Mouse (Mus musculus) left cerebral cortex, adult 18-20 months (tissue): ENCODE results near the gene Cd59a. TPM values are rescaled to one million over a fixed set of nuclear protein-coding genes. Genes with fewer than 3 reads are reported as not detected.

Experiments used
- DNase-seq, 2 experiments: peaks; one replicate each; pipeline ENCODE4 v3.0.0; 2021 to 2022; ENCODE audit warnings: low spot score in 2 of 2, mixed read lengths in 1 of 2
- total RNA-seq, 2 experiments: library from RNA; stranded (reverse); gene quantifications; 2 replicates each; pipeline ENCODE4 v1.2.3; 2021

Gene Cd59a
- total RNA-seq, 2 experiments from 2014 or later = 3.9 to 6.2 TPM

DNA sequence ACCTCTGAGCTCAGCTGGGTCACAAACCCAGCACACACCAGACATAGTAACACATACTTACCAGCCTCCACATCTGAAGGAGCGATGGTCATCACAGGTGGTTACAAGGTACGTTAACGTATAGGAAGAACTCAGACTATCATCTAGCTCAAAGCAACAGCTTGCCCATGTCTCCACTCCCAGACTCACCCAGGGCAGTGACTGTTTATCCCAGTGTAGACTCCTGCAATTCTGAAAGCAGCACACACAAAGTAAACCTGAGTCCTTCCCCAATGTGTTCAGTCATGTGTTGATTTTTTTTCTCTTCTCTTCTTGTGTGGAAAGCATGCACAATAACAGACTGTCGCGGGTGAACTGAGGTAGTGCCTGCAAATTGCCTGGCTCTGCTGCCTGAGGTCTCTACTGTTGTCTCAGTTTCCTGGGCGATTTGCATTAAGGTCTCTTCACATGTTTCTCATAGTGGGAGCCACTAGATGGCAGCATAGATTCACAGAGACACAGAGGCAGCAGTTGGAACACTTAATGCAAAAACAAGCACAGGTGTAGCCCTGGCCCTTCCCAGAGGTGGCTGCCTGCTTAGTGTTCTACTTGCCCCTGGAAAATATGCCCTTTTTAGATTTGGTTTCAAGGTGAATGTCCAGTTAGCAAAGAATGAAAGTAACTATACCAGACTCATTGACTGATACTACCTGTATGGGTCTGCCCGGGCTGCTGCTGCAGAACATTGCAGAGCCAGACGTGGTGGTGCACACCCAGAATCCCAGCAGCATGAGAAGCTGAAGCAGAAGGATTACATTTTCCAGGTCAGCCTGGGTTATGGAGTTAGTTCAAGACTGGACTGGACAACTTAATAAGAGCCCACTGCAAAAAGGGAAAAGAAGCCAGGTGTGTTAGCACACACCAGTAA, 38.8 kb downstream of the Cd59a start:
- DNase-seq = peak; percentile 64 to 73

- no peak for DNase-seq
These were observed 40.3 kb downstream of the Cd59a start for GRCm38 (mm10) chr2:104135920-104136319.

DNA sequence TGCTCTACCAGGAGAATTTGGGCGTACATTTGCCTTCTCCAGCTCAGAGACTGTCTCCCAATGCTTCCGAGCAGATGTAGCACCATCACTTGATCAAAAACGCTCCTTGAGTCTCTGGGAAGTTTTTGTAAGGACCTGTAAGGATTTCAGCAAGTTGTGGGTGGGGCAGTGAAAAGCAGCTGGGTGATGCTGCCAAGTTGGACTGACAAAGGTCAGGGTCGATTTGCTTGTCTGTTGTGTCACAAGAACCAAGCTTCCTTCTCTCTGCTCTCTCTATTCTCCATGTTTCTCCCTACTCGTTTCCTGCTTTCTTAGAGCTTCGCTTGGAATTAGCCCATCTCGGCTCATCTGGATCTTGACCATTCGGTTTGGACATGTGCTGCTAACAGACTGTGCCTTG, 46.5 kb downstream of the Cd59a start:
- DNase-seq = no peak

DNA sequence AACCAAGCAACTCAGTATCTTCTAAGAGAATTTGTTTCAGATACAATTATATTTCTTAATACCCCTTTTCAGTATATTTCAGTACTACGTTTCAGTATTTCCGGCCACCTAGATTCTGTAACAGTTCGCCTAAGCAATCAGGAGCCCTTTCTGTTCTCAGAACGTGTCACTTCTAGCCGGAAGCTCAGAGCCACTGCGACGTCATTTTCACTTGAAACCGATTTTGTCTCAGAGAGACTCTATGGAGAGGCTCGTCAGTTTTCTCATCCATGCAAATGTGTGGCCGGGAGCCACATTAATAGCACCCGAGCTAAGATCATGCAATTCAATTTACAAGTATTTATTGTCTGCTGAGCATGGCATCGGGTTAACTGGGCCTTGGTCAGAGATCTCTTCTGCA, 48.4 kb downstream of the Cd59a start:
- no peak for DNase-seq

DNA sequence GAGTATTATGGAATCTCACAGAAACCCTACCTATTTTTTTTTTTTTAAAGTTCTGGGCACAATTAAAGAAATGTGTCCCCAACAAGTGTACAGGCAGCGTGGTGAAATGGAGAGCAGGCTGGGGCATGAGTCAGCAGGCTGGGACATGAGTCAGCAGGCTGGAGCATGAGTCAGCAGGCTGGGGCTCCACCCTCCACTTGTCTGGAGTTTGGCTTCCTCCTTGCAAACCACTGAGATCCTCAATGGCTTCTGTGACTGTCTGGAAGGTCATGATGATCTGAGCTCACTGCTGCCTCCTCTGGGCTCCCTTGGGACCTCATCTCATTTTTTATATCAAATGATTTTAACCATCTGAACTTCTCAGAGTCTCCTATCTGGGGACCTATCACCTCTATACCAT, 50.4 kb downstream of the Cd59a start:
- peak; percentile 49 to 65 for DNase-seq

DNA sequence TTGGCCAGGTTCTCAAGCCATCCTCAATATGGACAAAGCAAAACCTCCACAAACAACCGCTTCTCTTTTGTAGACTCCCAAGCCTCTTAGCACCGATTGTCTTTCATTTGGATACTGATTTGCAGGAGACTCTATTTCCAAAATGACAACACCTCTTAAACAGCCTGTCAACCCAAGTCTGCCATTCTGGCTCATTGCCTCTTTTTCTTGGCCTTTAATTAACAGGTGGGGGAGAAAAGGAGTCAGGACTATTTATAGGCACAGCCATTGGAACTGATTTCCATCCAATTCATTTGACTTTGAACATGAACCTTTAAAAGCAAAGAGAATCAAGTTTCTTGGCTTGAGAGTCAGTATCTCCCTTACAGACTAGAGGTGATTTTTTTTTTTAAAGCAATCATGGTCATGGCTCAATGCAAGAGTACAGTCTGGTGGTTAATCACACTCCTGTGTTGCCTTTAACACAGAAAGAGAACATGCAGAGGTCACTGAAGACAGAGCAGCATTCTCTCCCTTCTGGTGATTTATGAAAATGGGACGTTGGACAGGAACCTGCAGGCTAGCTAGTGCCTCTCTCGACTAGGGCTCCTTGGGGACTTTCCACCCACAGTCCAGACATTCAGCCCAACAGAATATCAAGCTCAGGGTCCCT, 52.4 kb downstream of the Cd59a start:
- no peak for DNase-seq

DNA sequence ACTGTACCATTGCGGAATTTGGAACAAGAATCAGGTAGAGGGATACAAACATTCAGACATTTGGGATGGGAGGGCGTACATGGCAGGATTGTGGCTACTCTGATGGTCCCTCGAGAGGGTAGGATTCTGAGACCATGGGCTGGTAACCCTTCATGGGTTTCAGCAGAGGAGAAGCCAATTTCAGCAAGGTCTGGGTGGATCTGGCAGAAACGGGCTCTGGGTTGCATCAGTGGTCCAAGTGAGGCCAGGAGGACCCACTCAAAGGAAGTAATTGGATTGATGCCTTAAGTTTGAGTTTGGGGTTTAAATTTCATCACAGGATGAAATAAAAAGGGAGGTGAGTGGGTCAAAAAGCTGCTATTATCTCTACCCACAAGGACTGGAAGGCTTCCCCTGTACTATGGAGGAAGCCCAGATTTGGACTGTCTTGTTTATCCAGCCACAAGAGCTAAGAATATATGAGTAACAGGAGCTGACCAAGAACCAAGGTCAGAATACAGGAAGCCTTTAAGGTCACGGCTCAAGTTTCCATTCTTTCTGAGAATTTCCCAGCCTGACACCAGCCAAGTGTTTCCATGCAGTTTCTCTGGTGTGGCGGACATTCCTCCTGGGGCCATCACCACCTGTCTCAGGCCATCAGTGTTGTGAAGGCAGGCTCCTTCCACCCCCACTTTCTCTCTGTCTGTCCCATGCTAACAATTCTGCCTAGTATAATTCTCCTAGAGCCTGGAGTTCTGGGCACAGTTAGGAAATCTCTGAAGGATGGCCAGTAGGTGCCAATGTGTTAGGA, 55.2 kb downstream of the Cd59a start:
- no peak for DNase-seq

GRCm38 (mm10) chr2:104153345-104153744, 57.7 kb downstream of the Cd59a start:
- no peak for DNase-seq

- DNase-seq = no peak
These were observed 58.3 kb downstream of the Cd59a start for GRCm38 (mm10) chr2:104153876-104154275.

DNA sequence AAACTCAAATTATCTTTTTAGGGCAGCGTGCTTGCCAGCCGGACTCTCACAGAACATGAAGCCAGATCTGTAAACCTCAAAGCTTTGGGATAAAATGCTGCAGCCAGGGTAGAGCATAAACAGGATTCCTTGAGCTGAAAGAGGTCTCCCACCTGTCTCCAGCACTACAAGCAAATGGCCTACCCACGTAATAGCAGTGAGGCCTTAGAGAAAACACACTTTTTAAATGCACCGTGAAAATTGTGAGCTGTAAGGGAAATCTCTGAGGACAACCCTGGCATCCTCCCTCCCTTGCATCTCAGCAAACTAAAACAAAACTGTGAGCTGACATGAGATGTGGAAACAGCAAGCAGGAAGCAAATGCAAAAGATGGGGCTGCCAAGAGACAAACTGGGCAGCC, 62.2 kb downstream of the Cd59a start:
- no peak for DNase-seq

DNA sequence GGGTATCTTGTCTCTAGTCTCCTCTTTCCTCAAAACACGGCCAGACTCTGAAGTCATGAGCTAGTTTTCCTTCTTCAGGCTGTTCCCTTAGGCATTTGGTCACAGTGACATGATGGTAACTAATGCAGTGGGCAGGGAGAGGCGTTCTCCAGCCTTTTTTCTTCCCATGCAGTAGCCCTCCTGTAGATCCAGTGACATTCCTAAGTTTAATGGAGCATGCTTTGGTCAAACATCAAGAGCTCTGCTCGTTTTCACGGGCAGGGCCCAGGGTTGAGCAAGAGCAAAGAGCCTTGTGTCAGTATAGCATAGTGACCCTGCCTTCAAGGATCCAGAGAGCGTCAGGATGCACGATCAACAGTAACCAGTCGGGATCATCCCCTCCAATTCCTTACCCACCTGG, 67.8 kb downstream of the Cd59a start:
- DNase-seq = no peak

- DNase-seq = no peak
These were observed 68.4 kb downstream of the Cd59a start for GRCm38 (mm10) chr2:104163978-104164487.

Other genes starting within 250 kb of the Cd59a start
- gene Lmo2, start 137.8 kb upstream of the Cd59a start, total RNA-seq = 10 to 100 TPM; 17.3 to 18.5 TPM
- 10 to 100 TPM; 58.5 to 59.6 TPM for gene Fbxo3, start 68.1 kb upstream of the Cd59a start, total RNA-seq
- gene 4931422A03Rik, start 67.4 kb upstream of the Cd59a start, total RNA-seq = not detected
- under 1 TPM; 0.21 to 0.44 TPM for gene Gm10912, start 30.0 kb upstream of the Cd59a start, total RNA-seq
- gene Gm10799, start 27.3 kb upstream of the Cd59a start, total RNA-seq = not detected
- 1 to 10 TPM in 1 of 2 experiments, under 1 TPM in 1; 0.91 to 2.2 TPM for gene Cd59b, start 26.0 kb upstream of the Cd59a start, total RNA-seq
- gene A930018P22Rik, start 27.0 kb downstream of the Cd59a start, total RNA-seq = not detected